Mouse (Mus musculus) retina, postnatal 7 days (tissue): ENCODE measurements around the gene Uap1l1.

Experiments used
- DNase-seq: peaks from one replicate; pipeline ENCODE4 v3.0.0-alpha.2; 2012; ENCODE audit warnings: low read depth, low spot score

Uap1l1 gene

GRCm38 (mm10) chr2:25371764-25372643, 6.5 kb upstream of the Uap1l1 start, which contains the start of gene Sapcd2:
TSS of gene Sapcd2 (plus strand) at chr2:25372321.
- DNase-seq = peak; percentile 76

- DNase-seq = no peak
These were observed 4.5 kb upstream of the Uap1l1 start for GRCm38 (mm10) chr2:25369996-25370395.

DNA sequence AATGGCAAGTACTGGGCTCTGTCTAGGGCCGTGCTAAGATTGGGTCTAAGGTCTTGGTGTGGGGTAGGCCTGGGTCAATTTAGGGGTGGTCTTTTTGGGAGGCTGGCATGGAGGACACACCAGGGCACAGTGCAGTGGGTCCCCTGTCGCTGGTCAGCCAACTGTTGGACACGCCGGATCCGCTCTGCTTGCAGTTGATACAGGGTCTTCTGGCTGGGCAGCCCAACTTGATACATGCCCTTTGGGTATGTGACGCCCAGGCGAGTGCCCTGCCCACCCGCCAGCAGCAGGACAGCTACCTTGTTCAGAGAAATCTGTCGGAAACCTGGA, 756 bp downstream of the Uap1l1 start:
- no peak for DNase-seq

- no peak for DNase-seq
These were observed 1.2 kb downstream of the Uap1l1 start for GRCm38 (mm10) chr2:25364313-25364712.

DNA sequence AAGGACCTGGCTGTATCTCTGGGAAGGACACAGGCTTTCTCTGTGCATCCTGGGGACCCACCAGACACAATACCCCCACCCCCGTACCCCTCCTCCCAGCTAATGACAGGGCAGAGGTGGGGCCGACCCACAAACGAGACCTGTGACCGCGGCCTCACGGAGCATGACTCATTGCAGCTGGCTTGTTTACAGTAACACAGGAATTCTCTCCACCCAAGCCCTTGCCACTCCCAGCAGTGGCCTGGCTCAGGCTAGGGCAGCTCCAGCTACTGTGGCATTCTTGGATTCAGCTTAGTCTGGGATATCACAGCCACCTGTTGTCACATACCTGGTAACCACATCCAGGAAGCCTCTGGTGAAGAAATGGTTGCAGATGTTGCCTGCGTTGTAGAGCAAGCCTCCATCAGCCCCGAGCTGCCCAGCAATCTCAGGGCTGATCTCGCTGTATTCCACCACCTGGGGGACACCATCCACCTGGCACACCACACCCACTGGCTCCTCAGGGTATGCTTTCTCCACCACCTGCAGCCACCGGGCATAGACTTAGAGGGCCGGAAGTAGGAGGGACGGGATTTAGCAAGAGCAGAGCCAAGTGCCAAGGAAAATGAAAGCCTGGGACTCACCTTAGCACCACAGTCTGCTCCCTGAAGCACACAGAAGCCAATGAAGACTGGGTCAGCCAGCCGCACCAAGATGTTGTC, 1.9 kb downstream of the Uap1l1 start:
- DNase-seq = no peak

DNA sequence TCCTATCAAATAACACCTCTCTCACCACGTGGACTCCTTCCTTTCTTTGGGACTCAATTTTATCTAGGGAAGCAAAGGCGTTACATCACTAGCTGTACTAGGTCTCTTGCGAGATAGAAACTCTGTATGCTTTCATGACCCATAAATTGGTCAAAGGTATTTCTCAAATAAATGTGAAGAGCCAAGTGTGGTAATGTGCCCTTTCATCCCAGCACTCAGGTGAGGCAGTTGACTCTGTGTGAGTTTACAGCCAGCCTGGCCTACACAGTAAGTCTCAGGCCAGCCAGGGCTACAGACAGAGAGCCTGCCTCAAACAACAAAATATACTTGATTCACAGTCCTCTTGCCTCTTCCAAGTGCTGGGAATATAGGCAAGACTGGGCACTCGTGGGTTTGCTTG, 5.6 kb downstream of the Uap1l1 start:
- DNase-seq = no peak

- DNase-seq = peak; percentile 67
These were observed 9.0 kb downstream of the Uap1l1 start, which contains the start of gene Dpp7 for GRCm38 (mm10) chr2:25356208-25357079. TSS of gene Dpp7 (minus strand) at chr2:25356359.

GRCm38 (mm10) chr2:25355419-25356066, 9.9 kb downstream of the Uap1l1 start:
- no peak for DNase-seq

DNA sequence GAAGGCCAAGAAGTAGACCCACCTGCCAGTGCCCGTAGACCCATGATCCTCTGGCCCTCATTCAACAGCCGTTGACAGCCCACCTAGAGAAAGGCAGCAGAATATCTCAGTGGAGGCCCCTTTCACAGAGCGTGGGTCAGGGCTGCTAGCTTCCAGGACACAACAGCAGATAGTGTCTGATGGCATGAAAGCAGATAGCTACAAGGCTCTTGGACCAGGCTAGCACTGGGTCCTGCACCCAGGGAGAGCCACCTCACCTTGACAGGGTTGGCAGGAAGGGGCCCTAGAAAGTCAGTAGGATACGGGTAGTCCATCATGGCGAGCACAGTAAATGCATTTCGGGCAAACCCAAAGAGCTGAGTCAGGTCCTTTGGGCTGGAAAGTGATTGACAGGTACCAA, 11.3 kb downstream of the Uap1l1 start:
- DNase-seq = no peak

GRCm38 (mm10) chr2:25350701-25351100, 14.8 kb downstream of the Uap1l1 start:
- no peak for DNase-seq

DNA sequence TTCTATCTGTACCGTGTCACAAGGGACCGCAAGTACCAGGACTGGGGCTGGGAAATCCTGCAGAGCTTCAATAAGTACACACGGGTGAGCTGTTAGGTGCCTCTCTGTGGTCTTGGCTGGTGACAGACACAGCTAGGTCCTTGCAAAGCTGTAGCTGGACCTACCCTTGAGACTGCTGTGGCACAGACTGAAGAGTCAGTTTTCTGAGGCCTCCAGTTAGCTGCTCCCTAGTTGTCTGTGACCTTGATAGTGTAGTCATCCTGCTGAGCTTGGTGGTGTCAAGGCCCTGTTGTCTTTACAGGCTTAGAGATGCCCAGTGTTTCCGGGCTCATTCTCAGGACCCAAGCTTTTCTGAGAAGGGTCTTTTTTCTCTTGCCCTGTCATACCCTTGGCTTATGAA, 16.0 kb downstream of the Uap1l1 start:
- no peak for DNase-seq

- DNase-seq = no peak
These were observed 17.3 kb downstream of the Uap1l1 start for GRCm38 (mm10) chr2:25348162-25348561.

- no peak for DNase-seq
These were observed 27.2 kb downstream of the Uap1l1 start for GRCm38 (mm10) chr2:25338303-25338702.

DNA sequence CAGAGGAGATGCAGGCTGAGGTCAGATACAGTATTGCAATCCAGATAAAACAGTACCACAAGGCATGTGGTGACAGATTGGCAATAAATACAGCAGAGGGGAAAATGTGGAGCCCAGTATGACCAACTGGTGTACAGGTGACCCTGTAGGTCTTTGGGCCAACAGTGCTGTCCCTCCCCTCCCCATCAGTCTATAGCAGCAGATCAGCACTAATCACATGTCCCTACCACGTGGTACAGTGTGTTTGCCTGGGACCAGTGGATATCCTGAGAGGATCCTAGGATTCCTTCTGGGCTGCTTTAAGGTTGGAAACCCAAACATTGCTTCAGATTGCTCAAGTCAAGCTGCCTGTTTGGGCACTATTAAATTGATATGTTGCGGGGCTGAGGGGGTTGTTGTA, 31.9 kb downstream of the Uap1l1 start:
- DNase-seq = no peak

GRCm38 (mm10) chr2:25332286-25333160, 33.0 kb downstream of the Uap1l1 start, which contains the start of gene Man1b1:
TSS of gene Man1b1 (plus strand) at chr2:25332338.
- DNase-seq = peak; percentile 99

GRCm38 (mm10) chr2:25331470-25331869, 34.0 kb downstream of the Uap1l1 start:
- DNase-seq = no peak

DNA sequence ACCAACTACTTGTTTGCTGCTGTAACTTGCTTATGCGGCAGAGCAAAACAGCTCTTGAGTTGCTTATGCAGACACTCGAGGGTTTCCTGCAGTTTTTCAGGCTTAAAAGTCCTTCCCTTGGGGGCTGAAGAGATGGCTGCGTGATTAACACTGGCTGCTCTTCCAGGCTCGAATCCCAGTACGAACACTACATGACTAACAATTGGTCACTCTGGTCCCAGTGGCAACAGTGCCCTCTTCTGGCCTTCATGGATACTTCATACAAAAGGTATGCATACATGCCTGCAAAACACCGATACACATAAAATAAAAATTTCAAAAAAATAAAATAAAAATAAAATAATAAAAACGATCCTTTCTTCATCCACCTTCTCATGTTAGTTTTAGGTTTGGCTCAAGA, 37.0 kb downstream of the Uap1l1 start:
- peak; percentile 39 for DNase-seq

DNA sequence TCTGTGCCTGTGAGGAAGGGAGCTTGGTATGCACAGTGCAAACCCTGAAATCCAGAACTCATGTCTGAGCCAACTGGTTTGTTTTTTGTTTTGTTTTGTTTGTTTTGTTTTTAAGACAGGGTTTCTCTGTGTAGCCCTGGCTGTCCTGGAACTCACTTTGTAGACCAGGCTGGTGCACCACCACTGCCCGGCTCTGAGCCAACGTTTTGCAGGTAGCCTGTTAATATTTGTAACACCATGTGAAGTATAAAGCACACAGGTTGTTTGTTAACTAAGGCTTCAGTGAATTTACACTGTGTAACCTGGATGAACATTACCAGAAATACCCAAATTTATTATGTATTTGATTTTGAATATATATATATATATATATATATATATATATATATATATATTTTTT, 39.4 kb downstream of the Uap1l1 start:
- no peak for DNase-seq

- DNase-seq = no peak
These were observed 45.4 kb downstream of the Uap1l1 start for GRCm38 (mm10) chr2:25320084-25320483.
